Mouse (Mus musculus) liver, postnatal 0 days (tissue): Measurements from ENCODE around the gene Zbtb7a.

Experiments used
- CTCF ChIP-seq: sonication (generic); IDR thresholded peaks from 2 replicates; pipeline ENCODE4 v1.5.1; 2016; ENCODE audit warnings: antibody characterized with exemption, low read depth
- EP300 ChIP-seq: IDR thresholded peaks from 2 replicates; pipeline ENCODE4 v1.6.1; 2016; ENCODE audit warnings: antibody characterized with exemption, low read depth, mild to moderate bottlenecking

GRCm38 (mm10) chr10:81134181-81134587 lies 836 bp upstream of the Zbtb7a start:
- TF ChIP-seq CTCF = no peak
- TF ChIP-seq EP300 = peak; percentile 35; the same call in 1 of the 2 replicates
